Mouse (Mus musculus) thymus, postnatal 36 days (tissue): ENCODE data around the gene Erich2.

Experiments used
- DNase-seq, 2 experiments: peaks; one replicate each; pipeline ENCODE4 v3.0.0; 2022; ENCODE audit warnings: mixed read lengths in 2 of 2

Erich2 gene

GRCm38 (mm10) chr2:70562981-70563671 lies 54.5 kb downstream of the Erich2 start:
- DNase-seq = no peak

GRCm38 (mm10) chr2:70563721-70564645 lies 55.4 kb downstream of the Erich2 start:
- no peak for DNase-seq

GRCm38 (mm10) chr2:70564646-70565315 lies 56.2 kb downstream of the Erich2 start:
- DNase-seq = no peak

GRCm38 (mm10) chr2:70565651-70566602 lies 57.3 kb downstream of the Erich2 start:
- DNase-seq = no peak

- DNase-seq = no peak
These were observed 58.0 kb downstream of the Erich2 start for GRCm38 (mm10) chr2:70566603-70566981.

GRCm38 (mm10) chr2:70567071-70567681 lies 58.6 kb downstream of the Erich2 start:
- no peak for DNase-seq

GRCm38 (mm10) chr2:70567682-70568077 lies 59.1 kb downstream of the Erich2 start:
- DNase-seq = no peak

- no peak for DNase-seq
These were observed 59.8 kb downstream of the Erich2 start for GRCm38 (mm10) chr2:70568198-70568941.

- DNase-seq = no peak
These were observed 63.1 kb downstream of the Erich2 start for GRCm38 (mm10) chr2:70571698-70572097.

- no peak for DNase-seq
These were observed 63.6 kb downstream of the Erich2 start for GRCm38 (mm10) chr2:70572251-70572650.

- DNase-seq = no peak
These were observed 65.1 kb downstream of the Erich2 start for GRCm38 (mm10) chr2:70573544-70574210.

GRCm38 (mm10) chr2:70588200-70588599 lies 79.6 kb downstream of the Erich2 start:
- DNase-seq = no peak
